Mouse (Mus musculus): Measurements from ENCODE around the gene St8sia2. TPM values are rescaled to one million over a fixed set of nuclear protein-coding genes. Genes with fewer than 3 reads are reported as not detected.

St8sia2 gene
- polyA plus RNA-seq, 2 experiments = 0.03 to 0.04 TPM

- DNase-seq (ENCODE audit: low read depth in 3 of 3, low spot score in 3 of 3) (no peak), ATAC-seq (ENCODE audit: insufficient read depth) (no peak)
- TF ChIP-seq EP300 (IDR thresholded peaks at IDR 0.05; ENCODE audit: low read depth) = no peak
- no peak for TF ChIP-seq CTCF (IDR thresholded peaks at IDR 0.05; ENCODE audit: low read depth)
- H3K4me2 ChIP-seq (ENCODE audit: low read depth) = no peak overlapping the region
- WGBS (ENCODE audit: insufficient replicate concordance) = 72% methylated on average over 16 of the region's 16 CpGs
- H3K27me3 ChIP-seq (ENCODE audit: control insufficient read depth, insufficient read depth, low read length) = no peaks in the 10 kb centered on the region
- no peaks in the 10 kb centered on the region for H3K9me3 ChIP-seq (ENCODE audit: control insufficient read depth, low read length)
- no peaks in the 10 kb centered on the region for H3K36me3 ChIP-seq (replicated peaks; ENCODE audit: control insufficient read depth, insufficient read depth, low read depth)
- H3K9ac ChIP-seq (replicated peaks) = no peak overlapping the region
- H3K27ac ChIP-seq = no peak overlapping the region
- H3K4me3 ChIP-seq (ENCODE audit: insufficient read depth in 1 of 2, low read depth in 2 of 2, low read length in 2 of 2) = no peak overlapping the region
- H3K4me1 ChIP-seq (replicated peaks; ENCODE audit: control insufficient read depth in 2 of 2, insufficient read depth in 2 of 2, low read length in 1 of 2) = no peaks in the 10 kb centered on the region
Measured at GRCm38 (mm10) chr7:73920921-73921485, 92.5 kb downstream of the St8sia2 start.

- 67% methylated on average over 9 of the region's 9 CpGs for WGBS (ENCODE audit: insufficient replicate concordance)
- ATAC-seq (ENCODE audit: insufficient read depth) = no peak
- TF ChIP-seq CTCF (IDR thresholded peaks at IDR 0.05; ENCODE audit: low read depth) (no peak), EP300 (IDR thresholded peaks at IDR 0.05; ENCODE audit: low read depth) (no peak)
- no peak for DNase-seq (ENCODE audit: low read depth in 3 of 3, low spot score in 3 of 3)
- H3K27me3 ChIP-seq (ENCODE audit: control insufficient read depth, insufficient read depth, low read length) = no peaks in the 10 kb centered on the region
- no peak overlapping the region for H3K4me2 ChIP-seq (ENCODE audit: low read depth)
- H3K36me3 ChIP-seq (replicated peaks; ENCODE audit: control insufficient read depth, insufficient read depth, low read depth) = no peaks in the 10 kb centered on the region
- no peak overlapping the region for H3K9ac ChIP-seq (replicated peaks)
- H3K4me1 ChIP-seq (replicated peaks; ENCODE audit: control insufficient read depth in 2 of 2, insufficient read depth in 2 of 2, low read length in 1 of 2) = no peaks in the 10 kb centered on the region
- H3K4me3 ChIP-seq (ENCODE audit: insufficient read depth in 1 of 2, low read depth in 2 of 2, low read length in 2 of 2) = no peak overlapping the region
- no peak overlapping the region for H3K27ac ChIP-seq
- no peaks in the 10 kb centered on the region for H3K9me3 ChIP-seq (ENCODE audit: control insufficient read depth, low read length)
Measured at GRCm38 (mm10) chr7:73917633-73918311, 95.7 kb downstream of the St8sia2 start.

GRCm38 (mm10) chr7:73911899-73912298 lies 101.6 kb downstream of the St8sia2 start:
- H3K4me1 ChIP-seq (replicated peaks; ENCODE audit: control insufficient read depth in 2 of 2, insufficient read depth in 2 of 2, low read length in 1 of 2) = no peaks in the 10 kb centered on the region
- no peak overlapping the region for H3K27ac ChIP-seq
- TF ChIP-seq CTCF (IDR thresholded peaks at IDR 0.05; ENCODE audit: low read depth) (no peak), EP300 (IDR thresholded peaks at IDR 0.05; ENCODE audit: low read depth) (no peak)
- no peak overlapping the region for H3K4me3 ChIP-seq (ENCODE audit: insufficient read depth in 1 of 2, low read depth in 2 of 2, low read length in 2 of 2)
- 25% methylated on average over 4 of the region's 4 CpGs for WGBS (ENCODE audit: insufficient replicate concordance)
- no peaks in the 10 kb centered on the region for H3K9me3 ChIP-seq (ENCODE audit: control insufficient read depth, low read length)
- peak in 2 of 3 experiments; percentile 3 to 6 for DNase-seq (ENCODE audit: low read depth in 3 of 3, low spot score in 3 of 3)
- H3K27me3 ChIP-seq (ENCODE audit: control insufficient read depth, insufficient read depth, low read length) = no peaks in the 10 kb centered on the region
- no peak overlapping the region for H3K9ac ChIP-seq (replicated peaks)
- no peak overlapping the region for H3K4me2 ChIP-seq (ENCODE audit: low read depth)
- no peaks in the 10 kb centered on the region for H3K36me3 ChIP-seq (replicated peaks; ENCODE audit: control insufficient read depth, insufficient read depth, low read depth)
- ATAC-seq (ENCODE audit: insufficient read depth) = no peak

- no peak for DNase-seq (ENCODE audit: low read depth in 3 of 3, low spot score in 3 of 3)
- no peak for ATAC-seq (ENCODE audit: insufficient read depth)
- no peak overlapping the region for H3K4me3 ChIP-seq (ENCODE audit: insufficient read depth in 1 of 2, low read depth in 2 of 2, low read length in 2 of 2)
- WGBS (ENCODE audit: insufficient replicate concordance) = 75% methylated on average over 4 of the region's 4 CpGs
- no peak overlapping the region for H3K4me2 ChIP-seq (ENCODE audit: low read depth)
- no peaks in the 10 kb centered on the region for H3K4me1 ChIP-seq (replicated peaks; ENCODE audit: control insufficient read depth in 2 of 2, insufficient read depth in 2 of 2, low read length in 1 of 2)
- TF ChIP-seq EP300 (IDR thresholded peaks at IDR 0.05; ENCODE audit: low read depth) = no peak
- no peak for TF ChIP-seq CTCF (IDR thresholded peaks at IDR 0.05; ENCODE audit: low read depth)
- H3K9me3 ChIP-seq (ENCODE audit: control insufficient read depth, low read length) = no peaks in the 10 kb centered on the region
- H3K27me3 ChIP-seq (ENCODE audit: control insufficient read depth, insufficient read depth, low read length) = no peaks in the 10 kb centered on the region
- H3K9ac ChIP-seq (replicated peaks) = no peak overlapping the region
- H3K27ac ChIP-seq = no peak overlapping the region
- no peaks in the 10 kb centered on the region for H3K36me3 ChIP-seq (replicated peaks; ENCODE audit: control insufficient read depth, insufficient read depth, low read depth)
Measured at GRCm38 (mm10) chr7:73910843-73911242, 102.6 kb downstream of the St8sia2 start.

GRCm38 (mm10) chr7:73909432-73910205 lies 103.9 kb downstream of the St8sia2 start:
- no peak for ATAC-seq (ENCODE audit: insufficient read depth)
- Histone ChIP-seq H3K9me3 (ENCODE audit: control insufficient read depth, low read length) (no peaks in the 10 kb centered on the region), H3K4me3 (ENCODE audit: insufficient read depth in 1 of 2, low read depth in 2 of 2, low read length in 2 of 2) (no peak overlapping the region), H3K9ac (replicated peaks) (no peak overlapping the region), H3K36me3 (replicated peaks; ENCODE audit: control insufficient read depth, insufficient read depth, low read depth) (no peaks in the 10 kb centered on the region), H3K27me3 (ENCODE audit: control insufficient read depth, insufficient read depth, low read length) (no peaks in the 10 kb centered on the region), H3K27ac (no peak overlapping the region), H3K4me2 (ENCODE audit: low read depth) (no peak overlapping the region), H3K4me1 (replicated peaks; ENCODE audit: control insufficient read depth in 2 of 2, insufficient read depth in 2 of 2, low read length in 1 of 2) (no peaks in the 10 kb centered on the region)
- no peak for TF ChIP-seq EP300 (IDR thresholded peaks at IDR 0.05; ENCODE audit: low read depth)
- TF ChIP-seq CTCF (IDR thresholded peaks at IDR 0.05; ENCODE audit: low read depth) = no peak
- no peak for DNase-seq (ENCODE audit: low read depth in 3 of 3, low spot score in 3 of 3)
- WGBS (ENCODE audit: insufficient replicate concordance) = 54% methylated on average over 5 of the region's 5 CpGs
